Mouse (Mus musculus): ENCODE results near the gene AC140267.1. TPM values are rescaled to one million over a fixed set of nuclear protein-coding genes. Genes with fewer than 3 reads are reported as not detected.

AC140267.1 gene
- polyA plus RNA-seq, 1 experiment, result not detected

DNA sequence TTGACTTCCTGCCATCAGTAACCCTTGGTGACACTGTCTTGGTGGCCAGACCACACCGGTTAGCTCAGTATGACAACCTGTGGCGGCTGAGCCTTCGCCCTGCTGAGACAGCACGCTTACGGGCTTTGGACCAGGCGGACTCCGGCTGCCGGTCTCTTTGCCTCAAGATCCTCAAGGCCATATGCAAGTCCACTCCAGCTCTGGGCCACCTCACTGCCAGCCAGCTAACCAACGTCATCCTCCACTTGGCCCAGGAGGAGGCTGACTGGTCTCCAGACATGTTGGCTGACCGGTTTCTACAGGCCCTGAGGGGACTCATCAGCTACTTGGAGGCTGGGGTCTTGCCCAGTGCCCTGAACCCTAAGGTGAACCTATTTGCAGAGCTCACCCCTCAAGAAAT lies 14.0 kb downstream of the AC140267.1 start:
- Histone ChIP-seq H3K36me3 (ENCODE audit: control insufficient read depth) (peaks cover 93% of the 10 kb centered on the region), H3K4me1 (ENCODE audit: control insufficient read depth) (peaks cover 85% of the 10 kb centered on the region)

DNA sequence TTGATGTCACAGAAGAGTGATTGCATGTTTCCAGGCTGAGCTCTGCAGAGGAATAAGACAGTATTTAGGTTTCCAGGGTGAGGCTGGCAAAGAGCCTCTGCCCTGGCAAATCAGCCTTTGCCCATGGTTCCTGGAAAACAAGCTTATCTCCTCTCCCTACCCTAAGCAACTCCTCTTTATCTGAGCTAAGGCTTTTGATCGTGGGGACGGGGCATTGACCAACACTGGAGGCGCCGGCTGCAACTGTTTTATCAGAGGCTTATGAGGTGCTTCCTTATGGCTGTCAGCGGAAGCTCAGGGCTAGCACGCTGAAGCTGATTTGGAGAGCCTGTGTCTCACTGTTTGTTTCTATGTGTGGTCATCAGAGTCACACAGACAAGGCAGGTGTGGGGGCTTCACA lies 15.0 kb downstream of the AC140267.1 start:
- no peaks in the 10 kb centered on the region for H3K9me3 ChIP-seq (ENCODE audit: control insufficient read depth, low read length)
- peaks cover 86% of the 10 kb centered on the region for H3K36me3 ChIP-seq (ENCODE audit: control insufficient read depth)
- no peaks in the 10 kb centered on the region for H3K27me3 ChIP-seq (ENCODE audit: control insufficient read depth)
- H3K4me1 ChIP-seq (ENCODE audit: control insufficient read depth), result peaks cover 83% of the 10 kb centered on the region
- TF ChIP-seq TAL1 (IDR thresholded peaks at IDR 0.05; ENCODE audit: low read length) (no peak), GATA1 (IDR thresholded peaks at IDR 0.05; ENCODE audit: low read length) (peak; percentile 35; the same call in 1 of the 2 replicates)
- H3K4me3 ChIP-seq (replicated peaks), result peak overlapping the region; percentile 53

More for the DNA sequence above, 14.0 kb downstream of the AC140267.1 start:
- Histone ChIP-seq H3K9me3 (ENCODE audit: control insufficient read depth, low read length) (no peaks in the 10 kb centered on the region), H3K4me3 (replicated peaks) (peak overlapping the region; percentile 31), H3K27me3 (ENCODE audit: control insufficient read depth) (no peaks in the 10 kb centered on the region)
- TF ChIP-seq TAL1 (IDR thresholded peaks at IDR 0.05; ENCODE audit: low read length) (no peak), GATA1 (IDR thresholded peaks at IDR 0.05; ENCODE audit: low read length) (no peak)

DNA sequence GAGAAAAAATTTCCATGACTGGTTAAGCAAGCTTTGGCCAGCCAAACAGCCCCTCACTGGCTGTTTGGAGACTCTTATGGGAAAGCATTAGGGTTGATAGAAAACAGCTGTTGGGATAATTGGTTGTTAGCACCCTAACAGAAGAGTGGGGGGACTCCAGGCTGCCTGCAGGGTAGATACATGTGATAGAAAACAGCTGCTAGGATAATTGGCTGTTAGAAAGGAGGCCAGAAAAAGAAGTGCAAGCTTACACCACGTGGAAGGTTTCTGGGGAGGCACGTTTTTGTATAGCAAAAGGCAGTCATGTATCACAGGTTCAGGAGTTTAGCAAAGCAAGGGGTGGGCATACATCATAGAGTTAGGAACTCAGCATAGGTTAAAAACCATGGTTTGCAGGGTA lies 17.9 kb downstream of the AC140267.1 start:
- TF ChIP-seq GATA1 (IDR thresholded peaks at IDR 0.05; ENCODE audit: low read length) (no peak), TAL1 (IDR thresholded peaks at IDR 0.05; ENCODE audit: low read length) (no peak)
- Histone ChIP-seq H3K4me1 (ENCODE audit: control insufficient read depth) (peaks cover 87% of the 10 kb centered on the region), H3K9me3 (ENCODE audit: control insufficient read depth, low read length) (no peaks in the 10 kb centered on the region), H3K27me3 (ENCODE audit: control insufficient read depth) (no peaks in the 10 kb centered on the region), H3K4me3 (replicated peaks) (peak overlapping the region; percentile 99), H3K36me3 (ENCODE audit: control insufficient read depth) (peaks cover 84% of the 10 kb centered on the region)

DNA sequence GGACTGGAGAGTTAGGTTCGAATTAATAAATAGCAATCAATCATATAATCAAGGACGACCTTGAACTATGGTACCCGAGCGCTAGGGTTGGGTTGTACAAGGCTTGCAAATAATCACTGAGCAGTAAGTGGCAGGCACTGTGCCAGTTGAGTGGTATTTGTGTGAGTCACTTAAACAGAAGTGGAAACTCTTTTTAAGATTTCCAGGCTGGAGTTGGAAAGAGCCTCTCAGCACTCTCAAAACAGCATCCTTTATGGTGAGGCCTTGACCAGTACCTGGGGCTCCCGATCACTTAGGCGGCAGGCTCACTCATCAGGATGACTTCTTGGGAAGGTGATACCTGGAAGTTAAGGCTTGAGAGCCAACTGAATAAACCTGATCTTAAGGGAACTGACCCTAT lies 18.6 kb downstream of the AC140267.1 start:
- H3K4me3 ChIP-seq (replicated peaks), result peak overlapping the region; percentile 99
- H3K36me3 ChIP-seq (ENCODE audit: control insufficient read depth), result peaks cover 84% of the 10 kb centered on the region
- H3K4me1 ChIP-seq (ENCODE audit: control insufficient read depth), result peaks cover 87% of the 10 kb centered on the region
- no peak for TF ChIP-seq GATA1 (IDR thresholded peaks at IDR 0.05; ENCODE audit: low read length)
- TF ChIP-seq TAL1 (IDR thresholded peaks at IDR 0.05; ENCODE audit: low read length), result no peak
- no peaks in the 10 kb centered on the region for H3K27me3 ChIP-seq (ENCODE audit: control insufficient read depth)
- no peaks in the 10 kb centered on the region for H3K9me3 ChIP-seq (ENCODE audit: control insufficient read depth, low read length)

DNA sequence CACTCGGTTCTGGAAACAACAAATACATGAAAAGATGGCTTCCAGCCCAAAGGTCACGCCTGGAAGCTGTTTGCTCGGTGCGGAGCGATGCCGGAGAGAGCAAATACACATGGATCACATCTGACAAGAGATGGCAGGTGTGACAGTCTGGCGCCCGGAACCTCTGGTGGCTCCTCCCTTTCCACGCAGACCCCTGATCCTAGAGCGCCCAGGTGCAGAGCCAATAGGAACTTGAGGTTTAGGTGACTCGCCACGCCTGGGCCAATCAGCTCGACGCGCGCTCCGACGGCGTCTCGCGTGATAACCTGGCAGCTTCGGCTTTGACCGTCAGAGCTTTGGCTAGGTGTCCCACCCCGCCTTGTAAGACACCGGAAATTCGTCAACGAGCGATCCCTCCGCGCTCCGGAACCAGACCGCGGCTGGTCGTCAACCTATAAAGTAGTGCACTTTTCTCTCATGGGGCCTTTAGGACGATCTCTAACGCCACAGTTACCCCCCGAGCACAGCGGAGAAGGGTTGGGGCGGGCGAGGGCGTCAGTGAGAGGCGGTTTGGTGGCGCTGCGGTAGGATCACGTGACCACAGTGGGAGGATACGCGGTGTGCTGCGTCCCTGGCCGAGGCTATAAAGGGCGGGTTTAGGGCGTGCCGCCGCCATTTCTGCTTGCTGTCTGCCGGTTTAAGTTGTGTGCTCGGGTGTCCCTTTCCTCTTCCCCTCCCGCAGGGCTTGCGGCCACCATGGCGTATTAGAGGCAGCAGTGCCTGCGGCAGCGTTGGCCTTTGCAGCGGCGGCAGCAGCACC lies 19.4 kb downstream of the AC140267.1 start, which contains the start of gene Atf4:
Gene Atf4, plus strand, starts transcription at position 338 of the 799 bp plus-strand sequence.
- no peaks in the 10 kb centered on the region for H3K9me3 ChIP-seq (ENCODE audit: control insufficient read depth, low read length)
- peaks cover 84% of the 10 kb centered on the region for H3K36me3 ChIP-seq (ENCODE audit: control insufficient read depth)
- peak within 1 kb of the TSS; percentile 99 for H3K4me3 ChIP-seq (replicated peaks)
- H3K27me3 ChIP-seq (ENCODE audit: control insufficient read depth), result no peaks in the 10 kb centered on the region
- no peak for TF ChIP-seq TAL1 (IDR thresholded peaks at IDR 0.05; ENCODE audit: low read length)
- TF ChIP-seq GATA1 (IDR thresholded peaks at IDR 0.05; ENCODE audit: low read length), result no peak
- H3K4me1 ChIP-seq (ENCODE audit: control insufficient read depth), result peaks cover 86% of the 10 kb centered on the region

DNA sequence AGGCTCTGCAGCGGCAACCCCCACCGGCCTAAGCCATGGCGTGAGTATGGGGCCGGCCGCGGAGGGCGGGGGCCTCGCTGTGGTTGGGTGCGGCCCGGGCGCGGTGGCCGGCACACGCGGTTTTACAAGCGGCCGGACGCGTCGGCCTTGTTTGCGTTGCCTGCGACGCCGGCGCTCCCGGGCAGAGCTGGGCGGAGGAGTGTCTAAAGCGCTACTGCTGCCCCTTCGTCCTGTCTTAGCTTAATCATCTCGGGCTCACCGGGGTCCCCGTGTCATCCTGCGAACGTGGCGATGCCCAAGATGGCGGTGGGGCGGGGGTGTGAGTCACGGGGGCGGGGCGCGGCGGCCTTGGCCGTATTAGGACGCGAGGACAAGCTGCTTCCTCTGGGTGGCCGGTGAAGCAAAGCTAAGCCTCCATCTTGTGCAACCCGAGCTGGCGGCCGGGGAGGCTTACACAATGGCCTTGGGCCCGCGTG lies 20.0 kb downstream of the AC140267.1 start:
- H3K4me1 ChIP-seq (ENCODE audit: control insufficient read depth), result peaks cover 86% of the 10 kb centered on the region
- no peak for TF ChIP-seq GATA1 (IDR thresholded peaks at IDR 0.05; ENCODE audit: low read length)
- TF ChIP-seq TAL1 (IDR thresholded peaks at IDR 0.05; ENCODE audit: low read length), result no peak
- H3K9me3 ChIP-seq (ENCODE audit: control insufficient read depth, low read length), result no peaks in the 10 kb centered on the region
- peaks cover 84% of the 10 kb centered on the region for H3K36me3 ChIP-seq (ENCODE audit: control insufficient read depth)
- H3K27me3 ChIP-seq (ENCODE audit: control insufficient read depth), result no peaks in the 10 kb centered on the region
- H3K4me3 ChIP-seq (replicated peaks), result peak overlapping the region; percentile 99

DNA sequence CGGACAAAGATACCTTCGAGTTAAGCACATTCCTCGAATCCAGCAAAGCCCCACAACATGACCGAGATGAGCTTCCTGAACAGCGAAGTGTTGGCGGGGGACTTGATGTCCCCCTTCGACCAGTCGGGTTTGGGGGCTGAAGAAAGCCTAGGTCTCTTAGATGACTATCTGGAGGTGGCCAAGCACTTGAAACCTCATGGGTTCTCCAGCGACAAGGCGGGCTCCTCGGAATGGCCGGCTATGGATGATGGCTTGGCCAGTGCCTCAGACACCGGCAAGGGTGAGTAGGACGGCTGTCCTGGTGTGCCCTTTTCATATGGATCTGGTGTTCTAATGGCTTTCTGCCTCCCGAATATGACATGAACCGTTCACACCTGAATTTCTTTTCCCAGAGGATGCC lies 20.6 kb downstream of the AC140267.1 start:
- Histone ChIP-seq H3K36me3 (ENCODE audit: control insufficient read depth) (peaks cover 84% of the 10 kb centered on the region), H3K4me3 (replicated peaks) (peak overlapping the region; percentile 99), H3K4me1 (ENCODE audit: control insufficient read depth) (peaks cover 86% of the 10 kb centered on the region), H3K9me3 (ENCODE audit: control insufficient read depth, low read length) (no peaks in the 10 kb centered on the region), H3K27me3 (ENCODE audit: control insufficient read depth) (no peaks in the 10 kb centered on the region)
- TF ChIP-seq GATA1 (IDR thresholded peaks at IDR 0.05; ENCODE audit: low read length) (no peak), TAL1 (IDR thresholded peaks at IDR 0.05; ENCODE audit: low read length) (no peak)

DNA sequence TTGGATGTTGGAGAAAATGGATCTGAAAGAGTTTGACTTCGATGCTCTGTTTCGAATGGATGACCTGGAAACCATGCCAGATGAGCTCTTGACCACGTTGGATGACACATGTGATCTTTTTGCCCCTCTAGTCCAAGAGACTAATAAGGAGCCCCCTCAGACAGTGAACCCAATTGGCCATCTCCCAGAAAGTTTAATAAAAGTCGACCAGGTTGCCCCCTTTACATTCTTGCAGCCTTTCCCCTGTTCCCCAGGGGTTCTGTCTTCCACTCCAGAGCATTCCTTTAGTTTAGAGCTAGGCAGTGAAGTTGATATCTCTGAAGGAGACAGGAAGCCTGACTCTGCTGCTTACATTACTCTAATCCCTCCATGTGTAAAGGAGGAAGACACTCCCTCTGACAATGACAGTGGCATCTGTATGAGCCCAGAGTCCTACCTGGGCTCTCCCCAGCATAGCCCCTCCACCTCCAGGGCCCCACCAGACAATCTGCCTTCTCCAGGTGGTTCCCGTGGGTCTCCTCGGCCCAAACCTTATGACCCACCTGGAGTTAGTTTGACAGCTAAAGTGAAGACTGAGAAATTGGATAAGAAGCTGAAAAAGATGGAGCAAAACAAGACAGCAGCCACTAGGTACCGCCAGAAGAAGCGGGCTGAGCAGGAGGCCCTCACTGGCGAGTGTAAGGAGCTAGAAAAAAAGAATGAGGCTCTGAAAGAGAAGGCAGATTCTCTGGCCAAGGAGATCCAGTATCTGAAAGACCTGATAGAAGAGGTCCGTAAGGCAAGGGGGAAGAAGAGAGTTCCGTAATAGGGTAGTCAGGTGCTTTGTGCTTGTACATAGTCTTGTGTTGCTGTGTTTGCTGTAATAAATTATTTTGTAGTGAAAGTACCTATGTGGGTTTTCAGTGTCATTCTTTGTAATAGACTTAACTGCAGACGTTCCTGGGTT lies 21.3 kb downstream of the AC140267.1 start:
- TF ChIP-seq GATA1 (IDR thresholded peaks at IDR 0.05; ENCODE audit: low read length) (no peak), TAL1 (IDR thresholded peaks at IDR 0.05; ENCODE audit: low read length) (no peak)
- no peaks in the 10 kb centered on the region for H3K9me3 ChIP-seq (ENCODE audit: control insufficient read depth, low read length)
- no peaks in the 10 kb centered on the region for H3K27me3 ChIP-seq (ENCODE audit: control insufficient read depth)
- peaks cover 83% of the 10 kb centered on the region for H3K36me3 ChIP-seq (ENCODE audit: control insufficient read depth)
- H3K4me3 ChIP-seq (replicated peaks), result peak overlapping the region; percentile 99
- H3K4me1 ChIP-seq (ENCODE audit: control insufficient read depth), result peaks cover 84% of the 10 kb centered on the region

Data from erythroblast, embryonic 14.5 days (primary cell).